Mouse (Mus musculus): ENCODE results near the gene Alyref. TPM values are rescaled to one million over a fixed set of nuclear protein-coding genes. Genes with fewer than 3 reads are reported as not detected.
"Not testable (repeated sequence)": the region's sequence is repeated elsewhere in the genome, so short reads cannot be mapped to it uniquely, and the experiment has no call there.

Gene Alyref
- total RNA-seq, 2 experiments from 2014 or later: 86.1 to 88.3 TPM

DNA sequence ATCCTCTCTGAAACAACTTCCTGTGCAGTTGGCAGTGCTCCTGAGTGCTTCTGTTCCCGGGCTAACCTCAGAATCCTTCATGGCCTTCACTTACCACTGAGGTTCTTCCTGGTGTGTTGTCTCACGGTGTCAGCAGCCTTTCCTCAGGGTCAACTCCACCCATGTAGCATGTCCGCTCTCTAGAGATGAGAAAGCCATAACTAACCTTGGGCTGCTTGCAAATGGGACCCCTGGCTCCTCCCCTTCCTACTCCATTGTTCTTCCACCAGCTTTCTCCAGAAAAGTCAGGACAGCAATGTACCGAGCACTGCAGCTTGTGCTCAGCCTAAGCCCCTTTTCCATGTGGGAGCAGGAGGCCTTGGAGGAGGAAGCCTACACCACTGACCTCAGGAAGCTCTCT is 8.6 kb upstream of the Alyref start:
- intact Hi-C loops (cut with DNase I): no loop called here
- DNase-seq: no peak

DNA sequence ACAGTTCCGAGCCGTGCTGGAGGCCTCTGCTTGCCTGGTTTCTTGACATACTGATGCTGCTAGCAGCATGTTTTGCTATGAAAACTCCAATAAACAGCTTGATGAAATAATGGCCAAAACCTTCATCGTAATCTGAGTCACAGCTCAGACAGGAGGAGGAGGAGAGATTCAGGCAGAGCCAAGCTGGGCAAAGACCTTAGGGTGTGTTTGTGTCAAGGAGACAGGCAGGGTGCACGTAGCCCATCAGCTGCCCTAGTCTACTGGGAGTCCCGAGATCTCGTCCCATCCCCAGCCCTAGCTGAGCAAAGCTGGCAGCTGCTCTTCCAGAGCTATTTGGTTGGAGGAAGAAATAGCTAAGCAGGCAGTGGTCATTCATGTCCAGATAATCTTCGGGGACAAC is 7.5 kb upstream of the Alyref start:
- no peak for DNase-seq
- intact Hi-C loops (cut with DNase I): no loop called here

GRCm38 (mm10) chr11:120603545-120603944 is 5.4 kb upstream of the Alyref start:
- intact Hi-C loops (cut with DNase I): no loop called here
- DNase-seq: no peak

DNA sequence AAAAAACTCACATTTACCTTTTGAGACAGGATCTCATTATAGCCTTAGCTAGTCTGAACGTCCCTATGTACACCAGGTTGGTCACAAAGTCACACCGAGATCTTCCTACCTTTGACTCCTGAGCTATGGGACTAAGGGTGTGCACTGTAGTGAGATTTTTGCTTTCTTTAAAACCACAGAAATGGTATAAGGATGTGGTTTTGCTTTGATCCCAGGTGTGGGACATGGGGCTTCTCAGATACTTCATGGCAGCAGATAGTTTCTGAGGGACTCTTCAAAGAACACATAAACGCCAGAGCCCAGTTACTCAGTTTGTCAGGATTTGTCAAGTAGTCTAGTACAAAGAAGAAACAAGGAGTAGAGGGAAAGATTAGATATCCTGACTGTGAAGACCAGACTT is 2.6 kb upstream of the Alyref start:
- DNase-seq: no peak
- intact Hi-C loops (cut with DNase I): no loop called here

GRCm38 (mm10) chr11:120598990-120599549 is 905 bp upstream of the Alyref start:
- intact Hi-C loops (cut with DNase I): loop anchor here (2.0 kb wide), 1 partner anchor 16 kb away; no protein-coding TSS in a partner anchor
- no peak for DNase-seq

DNA sequence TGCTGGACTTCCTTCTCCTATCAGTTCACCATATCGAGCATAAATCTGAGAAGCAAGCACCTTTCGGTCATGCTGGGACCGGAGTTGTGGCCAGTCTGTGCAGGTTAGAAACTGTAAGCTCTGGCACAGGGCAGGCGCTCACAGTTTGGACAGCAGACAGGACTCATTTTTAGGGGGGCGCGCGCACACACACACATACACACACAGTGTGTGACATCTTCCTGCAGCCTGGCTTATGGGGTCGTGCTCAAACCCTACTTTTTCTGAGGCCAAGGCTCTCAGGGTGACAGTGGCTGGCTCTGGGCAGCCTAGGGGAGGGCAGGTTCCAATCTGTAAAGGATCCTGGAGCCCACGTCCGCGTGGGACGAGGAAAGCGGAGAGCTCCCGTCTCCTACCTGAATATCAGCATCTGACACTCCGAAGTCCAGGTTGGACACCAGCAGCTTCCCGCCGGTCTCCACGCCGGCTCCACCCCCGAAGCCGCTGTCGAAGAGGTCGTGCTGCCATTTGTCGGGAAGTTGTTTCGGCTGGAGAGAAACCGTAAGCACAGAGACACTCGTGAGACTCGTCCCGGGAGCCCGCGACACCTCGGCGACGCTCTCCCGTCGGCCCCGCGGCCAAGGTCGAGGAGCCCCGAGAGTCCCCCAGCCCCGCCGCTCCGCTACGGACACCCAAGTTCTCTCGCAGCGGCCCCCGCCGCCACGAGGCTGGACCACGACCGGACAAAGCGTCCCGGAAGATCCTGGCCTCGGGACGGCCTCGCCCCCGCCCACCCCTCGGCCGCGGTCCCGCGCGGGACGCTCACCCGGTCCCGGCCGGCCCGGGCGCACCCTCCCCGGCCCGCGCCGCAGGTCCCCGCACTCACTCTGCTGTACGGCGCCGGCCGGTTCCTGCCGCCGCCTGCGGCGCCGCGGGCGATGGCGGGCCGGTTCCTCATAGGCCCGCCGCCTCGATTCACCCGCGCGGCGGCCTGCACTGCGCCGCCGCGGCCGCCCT is 627 bp downstream of the Alyref start:
- DNase-seq: peak in 1 of 2 experiments; percentile 50
- intact Hi-C loops (cut with DNase I): loop anchor here (2.0 kb wide), 1 partner anchor 15 kb away; no protein-coding TSS in a partner anchor

DNA sequence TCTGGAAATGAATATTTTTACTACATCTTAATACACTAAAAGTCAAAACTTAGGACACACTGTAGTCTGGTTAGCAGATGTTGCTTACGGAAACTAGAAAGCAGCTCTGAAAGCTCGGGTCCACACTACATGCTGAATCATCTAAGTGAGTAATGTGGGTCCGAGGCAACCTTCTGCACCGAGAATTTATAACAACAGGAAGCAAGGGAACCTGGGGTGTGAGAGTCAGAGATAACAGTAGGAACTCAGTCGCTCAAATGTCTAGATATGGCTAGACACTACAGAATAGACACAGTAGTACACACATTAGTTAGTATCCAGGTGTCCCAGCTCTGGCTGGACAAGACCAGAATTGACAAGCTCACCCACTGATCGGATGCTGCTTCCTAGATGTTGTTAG is 9.6 kb downstream of the Alyref start:
- intact Hi-C loops (cut with DNase I): no loop called here
- no peak for DNase-seq

GRCm38 (mm10) chr11:120583937-120584336 is 14.2 kb downstream of the Alyref start:
- intact Hi-C loops (cut with DNase I): loop anchor here (2.0 kb wide), 1 partner anchor 15 kb away; the partner anchor contains the start of genes Alyref and Anapc11
- no peak for DNase-seq

GRCm38 (mm10) chr11:120582982-120583293 is 15.2 kb downstream of the Alyref start:
- DNase-seq: not testable (repeated sequence)
- intact Hi-C loops (cut with DNase I): loop anchor here (2.0 kb wide), 1 partner anchor 16 kb away; the partner anchor contains the start of genes Alyref and Anapc11

DNA sequence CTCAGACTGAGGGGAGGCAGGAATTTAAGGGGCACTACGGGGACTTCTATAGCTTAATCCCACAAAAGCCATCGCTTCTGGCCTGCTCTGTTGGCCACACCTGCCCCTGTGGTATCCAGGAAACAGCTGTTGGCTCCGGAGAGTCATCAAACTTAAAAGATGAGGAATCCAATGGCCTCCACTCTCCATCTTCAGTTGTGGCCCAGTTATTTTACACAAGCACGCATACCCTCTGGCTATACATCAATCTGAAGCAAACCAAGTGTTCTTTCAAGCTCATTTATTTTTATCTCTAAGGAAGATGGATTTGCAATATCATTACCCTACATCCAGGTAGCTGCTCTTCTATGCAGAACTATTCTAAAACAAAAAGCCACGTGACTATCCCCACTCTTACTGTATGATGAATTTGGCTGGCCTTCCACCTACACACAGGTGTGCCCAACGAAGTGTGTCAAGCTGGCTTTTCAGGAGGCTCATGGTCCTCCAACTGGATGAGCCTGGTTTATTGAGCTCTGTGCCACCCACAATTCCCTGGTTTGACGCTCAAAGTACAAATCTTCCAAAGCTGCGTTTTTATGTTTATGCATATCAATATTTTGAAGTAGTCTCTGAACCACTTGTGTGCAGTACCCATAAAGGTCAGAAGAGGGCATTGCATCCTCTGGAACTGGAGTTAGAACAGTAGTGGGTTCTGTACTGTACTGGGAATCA is 15.7 kb downstream of the Alyref start:
- intact Hi-C loops (cut with DNase I): loop anchor here (2.0 kb wide), 1 partner anchor 16 kb away; the partner anchor contains the start of genes Alyref and Anapc11
- peak; percentile 38 to 58 for DNase-seq

DNA sequence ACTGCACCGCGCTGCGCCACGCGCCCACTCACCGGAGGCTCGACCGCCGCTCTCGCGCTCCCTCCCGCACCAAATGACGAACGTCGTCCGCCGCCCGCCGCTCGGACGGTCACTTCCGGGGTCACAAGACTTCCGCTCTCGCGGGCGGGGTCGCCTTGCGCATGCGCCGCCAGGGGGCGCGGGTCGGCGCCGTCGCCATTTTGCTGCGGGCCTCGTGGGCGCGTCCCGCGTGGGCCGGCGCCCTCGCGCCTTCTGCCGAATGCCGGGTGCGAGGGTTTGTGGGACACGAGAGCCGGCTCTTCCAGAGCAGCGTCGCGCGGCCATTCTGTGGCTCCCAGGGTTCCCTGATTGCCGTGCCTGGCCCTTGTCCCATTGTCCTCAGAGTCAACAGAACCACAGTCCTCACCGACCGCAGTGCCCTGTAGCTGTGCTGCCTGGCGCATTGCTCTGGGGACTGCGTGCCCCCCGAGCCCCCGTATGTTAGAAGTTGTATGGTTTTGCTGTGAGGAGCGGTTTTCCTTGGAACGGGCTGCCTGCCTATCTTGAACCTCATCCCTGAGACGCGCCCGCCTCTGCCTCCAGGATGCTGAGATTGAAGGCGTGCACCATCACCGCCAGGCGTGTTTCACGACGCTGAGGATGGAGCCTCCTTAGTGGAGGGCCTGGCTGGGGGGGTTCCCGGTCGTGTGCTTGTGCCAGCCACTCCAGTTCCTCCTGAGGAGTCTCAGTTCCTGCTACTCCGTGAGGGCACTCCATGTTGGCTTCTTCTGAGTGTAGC is 16.5 kb downstream of the Alyref start, which contains the start of gene Arhgdia:
Gene Arhgdia (minus strand): TSS at position 135 of the 778 bp plus-strand sequence.
- peak; percentile 93 for DNase-seq
- intact Hi-C loops (cut with DNase I): loop anchor here (2.0 kb wide), 2 partner anchors 17 to 31 kb away; partner anchors contain the start of genes Alyref and Anapc11

DNA sequence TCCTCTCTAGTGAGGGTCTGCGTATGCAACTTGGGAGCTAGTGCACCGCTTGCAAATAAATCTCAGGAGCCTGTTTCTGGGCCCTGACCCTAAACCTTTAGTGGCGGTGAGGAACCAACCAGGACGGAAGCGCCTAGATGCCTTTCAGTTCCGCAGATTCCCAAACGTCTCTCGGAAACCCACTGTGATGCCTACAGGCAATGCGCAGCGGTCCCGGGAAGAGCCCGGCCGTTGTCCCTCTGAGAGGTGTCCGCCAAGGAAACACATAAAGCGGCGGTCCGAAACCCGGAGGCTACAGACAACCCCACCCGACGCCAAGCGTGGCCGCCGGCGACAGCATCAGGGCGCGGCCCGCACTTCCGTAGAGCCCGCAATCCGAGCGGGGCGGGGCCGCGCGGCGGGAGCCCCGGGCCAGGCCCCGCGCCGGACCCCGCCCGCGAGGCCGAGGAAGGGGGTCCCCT is 17.3 kb downstream of the Alyref start:
- peak; percentile 52 to 61 for DNase-seq
- intact Hi-C loops (cut with DNase I): loop anchor here (2.0 kb wide), 1 partner anchor 32 kb away; no protein-coding TSS in a partner anchor

DNA sequence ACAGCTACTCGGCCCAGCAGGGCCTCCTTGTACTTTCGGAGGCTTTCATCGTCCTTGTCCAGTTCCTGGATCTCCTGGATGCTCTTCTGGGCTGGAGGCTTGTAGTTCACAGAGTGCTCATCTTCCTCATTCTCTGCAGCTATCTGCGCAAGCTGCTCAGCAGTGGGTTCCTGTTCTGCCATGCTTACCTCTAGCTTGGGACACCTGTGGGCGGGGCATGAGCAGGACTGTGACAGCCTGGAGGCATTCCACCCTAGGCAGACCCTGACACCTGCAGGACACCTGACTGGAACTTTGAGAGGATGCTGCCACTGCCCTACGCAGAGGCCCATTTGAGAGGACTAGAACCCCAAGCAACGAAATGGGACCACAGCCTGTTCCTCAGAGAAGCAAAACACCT is 18.0 kb downstream of the Alyref start:
- intact Hi-C loops (cut with DNase I): loop anchor here (2.0 kb wide), 1 partner anchor 33 kb away; no protein-coding TSS in a partner anchor
- DNase-seq: no peak

GRCm38 (mm10) chr11:120579316-120580107 is 18.7 kb downstream of the Alyref start:
- intact Hi-C loops (cut with DNase I): loop anchor here (2.0 kb wide), 2 partner anchors 33 to 63 kb away; no protein-coding TSS in a partner anchor
- DNase-seq: peak; percentile 75 to 86

DNA sequence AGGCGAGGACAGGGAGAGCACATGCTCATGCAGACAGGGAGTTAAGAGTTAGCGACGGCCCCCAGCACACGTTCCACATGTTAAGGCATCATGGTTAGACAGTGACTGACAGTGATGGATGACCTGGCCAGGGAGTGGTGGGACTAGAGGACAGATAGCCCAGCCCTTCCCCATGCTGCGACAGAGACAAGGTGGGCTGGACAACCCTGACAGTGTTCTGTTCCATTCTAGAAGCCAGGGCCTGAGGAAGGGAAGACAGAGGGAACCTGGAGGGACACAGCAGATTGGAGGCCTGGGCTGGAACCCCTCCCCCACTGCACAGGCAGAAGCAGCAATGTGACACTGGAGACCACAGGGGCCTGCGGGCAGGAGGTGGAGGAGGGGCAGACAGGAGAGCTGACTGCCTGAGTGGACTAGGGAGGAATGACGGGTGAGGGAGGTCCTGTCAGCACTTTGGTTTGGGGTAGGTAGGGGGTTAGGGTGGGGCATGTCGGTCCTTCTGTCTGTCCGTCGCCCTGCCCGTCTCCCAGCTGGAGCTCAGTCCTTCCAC is 19.4 kb downstream of the Alyref start:
- intact Hi-C loops (cut with DNase I): loop anchor here (2.0 kb wide), 1 partner anchor 62 kb away; no protein-coding TSS in a partner anchor
- DNase-seq: no peak

DNA sequence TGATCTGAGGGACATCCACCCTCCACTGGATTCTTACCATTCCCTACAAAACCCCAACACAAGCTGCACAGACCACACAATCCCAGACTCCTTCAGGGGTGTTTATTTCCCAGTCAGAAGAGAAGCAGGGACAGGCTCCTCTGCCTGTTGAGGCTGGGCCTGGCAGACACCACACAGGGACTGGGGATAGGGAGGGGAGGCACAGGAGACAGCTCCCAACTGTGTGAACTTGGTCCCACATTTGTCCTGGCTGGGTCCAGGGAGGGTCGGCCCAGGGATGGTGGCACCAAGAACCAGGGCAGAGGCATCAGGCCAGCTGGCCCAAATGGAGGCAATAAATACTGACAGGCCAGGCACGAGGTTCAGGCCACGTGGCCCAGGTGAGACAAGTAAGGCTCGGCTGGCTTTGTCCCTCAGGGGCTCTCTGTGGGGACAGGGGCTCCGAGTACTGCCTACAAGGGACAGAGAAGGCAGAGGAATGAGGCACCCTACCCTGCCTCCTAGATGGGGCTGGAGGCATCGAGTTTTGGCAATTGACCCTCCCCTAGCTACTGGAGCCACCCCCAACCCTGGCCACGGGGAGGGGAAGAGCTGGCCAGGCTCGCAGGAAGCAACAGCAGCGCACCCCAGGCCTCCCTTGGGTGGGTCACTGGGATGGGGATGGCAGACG is 20.0 kb downstream of the Alyref start:
- DNase-seq: no peak
- intact Hi-C loops (cut with DNase I): loop anchor here (2.0 kb wide), 1 partner anchor 61 kb away; no protein-coding TSS in a partner anchor

GRCm38 (mm10) chr11:120577211-120578023 is 20.7 kb downstream of the Alyref start:
- peak in 1 of 2 experiments; percentile 45 for DNase-seq

More at GRCm38 (mm10) chr11:120577211-120578023, 20.7 kb downstream of the Alyref start:
- intact Hi-C loops (cut with DNase I): loop anchor here (2.0 kb wide), 1 partner anchor 61 kb away; no protein-coding TSS in a partner anchor
